Mouse (Mus musculus) heart, adult 2 months (tissue): ENCODE data around the gene Prokr2. TPM values are rescaled to one million over a fixed set of nuclear protein-coding genes. Genes with fewer than 3 reads are reported as not detected.

Experiments
- DNase-seq, 2 experiments: peaks; one replicate each; pipeline ENCODE4 v3.0.0; 2021
- H3K27ac ChIP-seq: fragments of 200-600 bp; 2 replicates; pipeline ENCODE4 v1.8.1; 2022
- H3K27me3 ChIP-seq: fragments of 200-500 bp; 2 replicates; pipeline ENCODE4 v1.6.1; 2012; ENCODE audit warnings: mild to moderate bottlenecking, low read length, inconsistent platforms, mixed read lengths; ENCODE audit not compliant: control insufficient read depth, insufficient read depth
- H3K36me3 ChIP-seq: fragments of 200-500 bp; 2 replicates; pipeline ENCODE4 v1.6.1; 2012; ENCODE audit warnings: low read length, inconsistent platforms; ENCODE audit not compliant: control insufficient read depth, insufficient read depth
- H3K4me1 ChIP-seq: fragments of 200-500 bp; 2 replicates; pipeline ENCODE4 v1.6.1; 2011; ENCODE audit warnings: low read length; ENCODE audit not compliant: control insufficient read depth, insufficient read depth
- H3K4me3 ChIP-seq: fragments of 200-600 bp; 2 replicates; pipeline ENCODE4 v1.8.1; 2022
- H3K79me2 ChIP-seq: fragments of 200-500 bp; replicated peaks from 2 replicates; pipeline ENCODE4 v1.6.1; 2012; ENCODE audit warnings: mild to moderate bottlenecking, inconsistent platforms, low read length, moderate library complexity, mixed read lengths; ENCODE audit not compliant: control insufficient read depth, insufficient read depth
- H3K9ac ChIP-seq: fragments of 200-500 bp; 2 replicates; pipeline ENCODE4 v1.6.1; 2012; ENCODE audit warnings: low read depth, mild to moderate bottlenecking, control low read depth, inconsistent platforms, low read length, mixed read lengths
- CTCF ChIP-seq: fragments of 200-600 bp; IDR thresholded peaks from 2 replicates; pipeline ENCODE4 v1.8.1; 2022; ENCODE audit warnings: antibody characterized with exemption, mild to moderate bottlenecking, moderate library complexity
- EP300 ChIP-seq: fragments of 200-500 bp; IDR thresholded peaks from 2 replicates; pipeline ENCODE4 v1.6.1; 2011; ENCODE audit warnings: low read depth, low read length, control low read depth; ENCODE audit not compliant: insufficient read depth
- POLR2A ChIP-seq: fragments of 200-500 bp; IDR thresholded peaks from 2 replicates; pipeline ENCODE4 v1.6.1; 2011; ENCODE audit warnings: mild to moderate bottlenecking, low read depth, low read length, control low read depth; ENCODE audit not compliant: insufficient read depth
- WGBS: fragments of 180-500 bp; shearing (Covaris S2); methylation state at CpG from one replicate; pipeline ENCODE4 v1.1.7; 2018; 5-methylcytosine and 5-hydroxymethylcytosine counted together
- intact Hi-C: fragments of 180-260 bp; cut with DNase I; formaldehyde crosslinking; loops from one replicate; pipeline ENCODE4 v1.15.1; 2025
- polyA plus RNA-seq: library from polyadenylated mRNA; depleted of rRNA; stranded (reverse); fragments of >200 nt; gene quantifications from 2 replicates; pipeline ENCODE4 v1.2.3, GENCODE M21; 2012
- total RNA-seq, 2 experiments: library from RNA; stranded (reverse); gene quantifications; 2 replicates each; pipeline ENCODE4 v1.2.3; 2021

Prokr2 gene
- total and polyA plus RNA-seq, 3 experiments = 0.04 to 0.11 (median 0.08) TPM

GRCm38 (mm10) chr2:132410126-132410525, 24.9 kb upstream of the Prokr2 start:
- Histone ChIP-seq H3K9ac (no peak overlapping the region), H3K4me3 (no peak overlapping the region), H3K36me3 (no peaks in the 10 kb centered on the region), H3K4me1 (no peaks in the 10 kb centered on the region), H3K79me2 (no peaks in the 10 kb centered on the region), H3K27me3 (no peaks in the 10 kb centered on the region), H3K27ac (no peak overlapping the region)
- WGBS = 89% methylated on average over 4 of the region's 4 CpGs
- no peak for TF ChIP-seq CTCF
- TF ChIP-seq EP300 = no peak
- TF ChIP-seq POLR2A = no peak
- intact Hi-C loops = no loop called here
- DNase-seq = no peak

- DNase-seq = no peak
- intact Hi-C loops = no loop called here
- WGBS = 86% methylated on average over 8 of the region's 8 CpGs
- Histone ChIP-seq H3K4me3 (no peak overlapping the region), H3K4me1 (no peaks in the 10 kb centered on the region), H3K27me3 (0 out of 2 replicates have a peak, but pooled peaks cover 1% of the 10 kb centered on the region), H3K36me3 (no peaks in the 10 kb centered on the region), H3K27ac (no peak overlapping the region), H3K79me2 (no peaks in the 10 kb centered on the region), H3K9ac (no peak overlapping the region)
- TF ChIP-seq EP300 (no peak), POLR2A (no peak), CTCF (no peak)
Observed at GRCm38 (mm10) chr2:132398136-132398535, 12.9 kb upstream of the Prokr2 start.

- Histone ChIP-seq H3K4me3 (no peak overlapping the region), H3K27ac (no peak overlapping the region), H3K27me3 (0 out of 2 replicates have a peak, but pooled peaks cover 1% of the 10 kb centered on the region), H3K79me2 (no peaks in the 10 kb centered on the region), H3K36me3 (no peaks in the 10 kb centered on the region), H3K9ac (no peak overlapping the region), H3K4me1 (no peaks in the 10 kb centered on the region)
- intact Hi-C loops = no loop called here
- WGBS = 42% methylated on average over 1 of the region's 1 CpGs
- DNase-seq = no peak
- TF ChIP-seq POLR2A (no peak), EP300 (no peak), CTCF (no peak)
Observed at GRCm38 (mm10) chr2:132395753-132396152, 10.5 kb upstream of the Prokr2 start.

- 71% methylated on average over 8 of the region's 8 CpGs for WGBS
Observed at GRCm38 (mm10) chr2:132390607-132391160, 5.4 kb upstream of the Prokr2 start.

GRCm38 (mm10) chr2:132389562-132389961, 4.3 kb upstream of the Prokr2 start:
- DNase-seq = no peak
- no peak overlapping the region for H3K4me3 ChIP-seq
- no peak overlapping the region for H3K9ac ChIP-seq
- 28% methylated on average over 7 of the region's 7 CpGs for WGBS
- H3K79me2 ChIP-seq = no peaks in the 10 kb centered on the region
- TF ChIP-seq EP300 (no peak), POLR2A (no peak), CTCF (peak; percentile 64)
- H3K4me1 ChIP-seq = no peaks in the 10 kb centered on the region
- no peaks in the 10 kb centered on the region for H3K36me3 ChIP-seq
- no peak overlapping the region for H3K27ac ChIP-seq
- H3K27me3 ChIP-seq = 0 out of 2 replicates have a peak, but pooled peaks cover 4% of the 10 kb centered on the region
- intact Hi-C loops = no loop called here

More at GRCm38 (mm10) chr2:132390607-132391160, 5.4 kb upstream of the Prokr2 start:
- no peak overlapping the region for H3K27ac ChIP-seq
- DNase-seq = no peak
- no peak for TF ChIP-seq CTCF
- no peak for TF ChIP-seq EP300
- TF ChIP-seq POLR2A = no peak
- H3K79me2 ChIP-seq = no peaks in the 10 kb centered on the region
- H3K4me1 ChIP-seq = no peaks in the 10 kb centered on the region
- H3K9ac ChIP-seq = no peak overlapping the region
- intact Hi-C loops = no loop called here
- no peak overlapping the region for H3K4me3 ChIP-seq
- H3K27me3 ChIP-seq = 0 out of 2 replicates have a peak, but pooled peaks cover 1% of the 10 kb centered on the region
- no peaks in the 10 kb centered on the region for H3K36me3 ChIP-seq

- no peaks in the 10 kb centered on the region for H3K4me1 ChIP-seq
- TF ChIP-seq CTCF (no peak), EP300 (no peak), POLR2A (no peak)
- H3K27me3 ChIP-seq = 0 out of 2 replicates have a peak, but pooled peaks cover 5% of the 10 kb centered on the region
- H3K9ac ChIP-seq = no peak overlapping the region
- WGBS = under 1% methylated on average over 31 of the region's 31 CpGs
- intact Hi-C loops = no loop called here
- H3K4me3 ChIP-seq = peak overlapping the region; percentile 35
- H3K79me2 ChIP-seq = no peaks in the 10 kb centered on the region
- no peaks in the 10 kb centered on the region for H3K36me3 ChIP-seq
- H3K27ac ChIP-seq = no peak overlapping the region
- no peak for DNase-seq
Observed at GRCm38 (mm10) chr2:132384511-132385193, 595 bp downstream of the Prokr2 start.
